Mouse (Mus musculus) thymus, postnatal 36 days (tissue): Measurements from ENCODE around the gene Gpank1.

ENCODE experiments used
- DNase-seq, 2 experiments: peaks; one replicate each; pipeline ENCODE4 v3.0.0; 2022; ENCODE audit warnings: mixed read lengths in 2 of 2

The Gpank1 gene

GRCm38 (mm10) chr17:35121143-35121799, at the start of gene Gpank1:
TSS of gene Gpank1 (plus strand) at chr17:35121455.
- DNase-seq = peak; percentile 97 to 99

GRCm38 (mm10) chr17:35074097-35074496, 47.2 kb upstream of the Gpank1 start:
- DNase-seq = peak; percentile 37 to 56

- no peak for DNase-seq
Observed at GRCm38 (mm10) chr17:35076507-35077176, 44.6 kb upstream of the Gpank1 start, which contains the start of gene Ly6g6e. TSS of gene Ly6g6e (plus strand) at chr17:35076902.

- DNase-seq = no peak
Observed at GRCm38 (mm10) chr17:35077285-35077684, 44.0 kb upstream of the Gpank1 start.

- DNase-seq = no peak
Observed at GRCm38 (mm10) chr17:35077786-35078233, 43.4 kb upstream of the Gpank1 start, which contains the start of gene Ly6g6d. TSS of gene Ly6g6d (minus strand) at chr17:35078065.

- no peak for DNase-seq
Observed at GRCm38 (mm10) chr17:35079778-35080177, 41.5 kb upstream of the Gpank1 start.

- DNase-seq = no peak
Observed at GRCm38 (mm10) chr17:35080248-35080647, 41.0 kb upstream of the Gpank1 start.

- no peak for DNase-seq
Observed at GRCm38 (mm10) chr17:35080710-35081109, 40.5 kb upstream of the Gpank1 start.

- no peak for DNase-seq
Observed at GRCm38 (mm10) chr17:35082841-35083576, 38.2 kb upstream of the Gpank1 start.

- DNase-seq = no peak
Observed at GRCm38 (mm10) chr17:35083929-35084497, 37.2 kb upstream of the Gpank1 start.

GRCm38 (mm10) chr17:35085208-35085865, 35.9 kb upstream of the Gpank1 start, which contains the start of gene Ly6g6f:
TSS of gene Ly6g6f (minus strand) at chr17:35085610.
- DNase-seq = no peak

- DNase-seq = no peak
Observed at GRCm38 (mm10) chr17:35088151-35088550, 33.1 kb upstream of the Gpank1 start.

- peak; percentile 93 to 96 for DNase-seq
Observed at GRCm38 (mm10) chr17:35088825-35089644, 32.2 kb upstream of the Gpank1 start, which contains the start of gene Abhd16a. TSS of gene Abhd16a (plus strand) at chr17:35089263.

GRCm38 (mm10) chr17:35090166-35090932, 30.9 kb upstream of the Gpank1 start:
- no peak for DNase-seq

- no peak for DNase-seq
Observed at GRCm38 (mm10) chr17:35092403-35093198, 28.7 kb upstream of the Gpank1 start.

GRCm38 (mm10) chr17:35094475-35095365, 26.5 kb upstream of the Gpank1 start:
- DNase-seq = no peak

- DNase-seq = no peak
Observed at GRCm38 (mm10) chr17:35096597-35096996, 24.7 kb upstream of the Gpank1 start.

GRCm38 (mm10) chr17:35097164-35097655, 24.0 kb upstream of the Gpank1 start:
- peak in 1 of 2 experiments; percentile 23 for DNase-seq
